Mouse (Mus musculus) embryonic facial prominence, embryonic 15.5 days (tissue): ENCODE measurements around the gene Nosip. TPM values are rescaled to one million over a fixed set of nuclear protein-coding genes. Genes with fewer than 3 reads are reported as not detected.
"Not testable (repeated sequence)": the region's sequence is repeated elsewhere in the genome, so short reads cannot be mapped to it uniquely, and the experiment has no call there.

Experiments
- ATAC-seq: fragments of 200-750 bp; cut with Nextera tagmentation; 2 replicates; pipeline ENCODE4 v1.8.0; 2017; ENCODE audit warnings: low read depth, moderate TSS enrichment; ENCODE audit not compliant: insufficient number of reproducible peaks, low FRiP score, low TSS enrichment
- H3K27ac ChIP-seq: fragments of 300-500 bp; sonication (generic); replicated peaks from 2 replicates; pipeline ENCODE4 v1.5.1; 2015; ENCODE audit warnings: mild to moderate bottlenecking, inconsistent platforms
- H3K27me3 ChIP-seq: fragments of 300-500 bp; sonication (generic); 2 replicates; pipeline ENCODE4 v1.6.1; 2015; ENCODE audit warnings: inconsistent platforms
- H3K36me3 ChIP-seq: fragments of 300-500 bp; sonication (generic); 2 replicates; pipeline ENCODE4 v1.6.1; 2015; ENCODE audit warnings: mild to moderate bottlenecking, inconsistent platforms
- H3K4me1 ChIP-seq: fragments of 300-500 bp; sonication (generic); 2 replicates; pipeline ENCODE4 v1.6.1; 2015; ENCODE audit warnings: inconsistent platforms
- H3K4me2 ChIP-seq: fragments of 300-500 bp; sonication (generic); replicated peaks from 2 replicates; pipeline ENCODE4 v1.6.1; 2015; ENCODE audit warnings: mild to moderate bottlenecking, inconsistent platforms
- H3K4me3 ChIP-seq: fragments of 300-500 bp; sonication (generic); replicated peaks from 2 replicates; pipeline ENCODE4 v1.5.1; 2015; ENCODE audit warnings: mild to moderate bottlenecking, inconsistent platforms
- H3K9ac ChIP-seq: fragments of 300-500 bp; sonication (generic); 2 replicates; pipeline ENCODE4 v1.6.1; 2015; ENCODE audit warnings: inconsistent platforms
- H3K9me3 ChIP-seq: fragments of 300-500 bp; sonication (generic); replicated peaks from 2 replicates; pipeline ENCODE4 v1.6.1; 2016; ENCODE audit warnings: inconsistent platforms
- WGBS: fragments of 180-500 bp; shearing (Covaris S2); methylation state at CpG from one replicate; pipeline ENCODE4 v1.1.7; 2015; 5-methylcytosine and 5-hydroxymethylcytosine counted together
- polyA plus RNA-seq: library from polyadenylated mRNA; unstranded; fragments of >200 nt; fragmentation: Nextera tagmentation; extraction: Ambion mirVana; gene quantifications from 2 replicates; pipeline ENCODE4 v1.2.1, GENCODE M21; 2015

Nosip gene
- polyA plus RNA-seq, 1 experiment from 2014 or later = 68.5 TPM

GRCm38 (mm10) chr7:45121966-45122365 is 59.7 kb downstream of the Nosip start:
- Histone ChIP-seq H3K9me3 (no peaks in the 10 kb centered on the region), H3K4me2 (no peak overlapping the region), H3K27ac (0 out of 2 replicates have a peak overlapping the region, but pooled peaks have one; percentile 39), H3K36me3 (peaks cover 63% of the 10 kb centered on the region), H3K4me3 (0 out of 2 replicates have a peak overlapping the region, but pooled peaks have one; percentile 4), H3K4me1 (peaks cover 52% of the 10 kb centered on the region), H3K27me3 (no peaks in the 10 kb centered on the region), H3K9ac (no peak overlapping the region)
- no peak for ATAC-seq

GRCm38 (mm10) chr7:45122561-45123185 is 60.4 kb downstream of the Nosip start:
- peaks cover 67% of the 10 kb centered on the region for H3K36me3 ChIP-seq

GRCm38 (mm10) chr7:45123186-45123570 is 60.9 kb downstream of the Nosip start:
- H3K4me2 ChIP-seq = peak overlapping the region; percentile 64
- 17% methylated on average over 12 of the region's 12 CpGs for WGBS
- peaks cover 67% of the 10 kb centered on the region for H3K36me3 ChIP-seq
- H3K27ac ChIP-seq = peak overlapping the region; percentile 90
- no peak for ATAC-seq
- H3K4me3 ChIP-seq = peak overlapping the region; percentile 96
- H3K4me1 ChIP-seq = peaks cover 58% of the 10 kb centered on the region
- H3K27me3 ChIP-seq = no peaks in the 10 kb centered on the region
- no peaks in the 10 kb centered on the region for H3K9me3 ChIP-seq
- H3K9ac ChIP-seq = peak overlapping the region; percentile 100

More at GRCm38 (mm10) chr7:45122561-45123185, 60.4 kb downstream of the Nosip start:
- Histone ChIP-seq H3K27ac (peak overlapping the region; percentile 90; the same call in 1 of the 2 replicates), H3K4me3 (peak overlapping the region; percentile 96), H3K9me3 (no peaks in the 10 kb centered on the region), H3K9ac (peak overlapping the region; percentile 100; the same call in 1 of the 2 replicates), H3K27me3 (no peaks in the 10 kb centered on the region), H3K4me1 (peaks cover 58% of the 10 kb centered on the region), H3K4me2 (peak overlapping the region; percentile 64)
- WGBS = 80% methylated on average over 15 of the region's 15 CpGs
- no peak for ATAC-seq

- H3K27ac ChIP-seq = peak within 1 kb of the TSS; percentile 90
- H3K4me1 ChIP-seq = peaks cover 62% of the 10 kb centered on the region
- H3K4me3 ChIP-seq = peak within 1 kb of the TSS; percentile 96
- WGBS = under 1% methylated on average over 59 of the region's 59 CpGs
- H3K9me3 ChIP-seq = no peaks in the 10 kb centered on the region
- peak within 1 kb of the TSS; percentile 64 for H3K4me2 ChIP-seq
- peak within 1 kb of the TSS; percentile 100 for H3K9ac ChIP-seq
- H3K36me3 ChIP-seq = peaks cover 61% of the 10 kb centered on the region
- no peaks in the 10 kb centered on the region for H3K27me3 ChIP-seq
- peak; percentile 88 for ATAC-seq
Observed at GRCm38 (mm10) chr7:45124224-45125143, 62.3 kb downstream of the Nosip start, which contains the start of gene Rps11. Gene Rps11 (minus strand): TSS chr7:45124439.

- Histone ChIP-seq H3K36me3 (peaks cover 54% of the 10 kb centered on the region), H3K9me3 (no peaks in the 10 kb centered on the region), H3K9ac (no peak overlapping the region), H3K4me1 (peaks cover 68% of the 10 kb centered on the region), H3K27ac (peak overlapping the region; percentile 88), H3K4me3 (peak overlapping the region; percentile 96), H3K4me2 (peak overlapping the region; percentile 64), H3K27me3 (no peaks in the 10 kb centered on the region)
- WGBS = 21% methylated on average over 7 of the region's 7 CpGs
- ATAC-seq = no peak
Observed at GRCm38 (mm10) chr7:45125144-45125600, 62.9 kb downstream of the Nosip start.

- peak overlapping the region; percentile 96; the same call in 1 of the 2 replicates for H3K4me3 ChIP-seq
- H3K27me3 ChIP-seq, H3K9ac ChIP-seq, H3K9me3 ChIP-seq, ATAC-seq: not testable (repeated sequence)
- peaks cover 49% of the 10 kb centered on the region for H3K36me3 ChIP-seq
- H3K4me2 ChIP-seq = peak overlapping the region; percentile 64
- WGBS = 71% methylated on average over 5 of the region's 5 CpGs
- peaks cover 66% of the 10 kb centered on the region for H3K4me1 ChIP-seq
- peak overlapping the region; percentile 88 for H3K27ac ChIP-seq
Observed at GRCm38 (mm10) chr7:45125649-45126048, 63.4 kb downstream of the Nosip start.

GRCm38 (mm10) chr7:45126147-45126843 is 64.1 kb downstream of the Nosip start:
- Histone ChIP-seq H3K36me3 (peaks cover 43% of the 10 kb centered on the region), H3K4me1 (peaks cover 59% of the 10 kb centered on the region), H3K27ac (peak overlapping the region; percentile 93), H3K4me3 (peak overlapping the region; percentile 90), H3K27me3 (no peaks in the 10 kb centered on the region), H3K4me2 (peak overlapping the region; percentile 82), H3K9ac (peak overlapping the region; percentile 98), H3K9me3 (no peaks in the 10 kb centered on the region)
- ATAC-seq = no peak
- 70% methylated on average over 17 of the region's 17 CpGs for WGBS

- 33% methylated on average over 21 of the region's 21 CpGs for WGBS
- ATAC-seq = no peak
- H3K4me1 ChIP-seq = peaks cover 52% of the 10 kb centered on the region
- peak overlapping the region; percentile 93 for H3K27ac ChIP-seq
- peak overlapping the region; percentile 90 for H3K4me3 ChIP-seq
- peak overlapping the region; percentile 98 for H3K9ac ChIP-seq
- H3K36me3 ChIP-seq = peaks cover 35% of the 10 kb centered on the region
- H3K9me3 ChIP-seq = no peaks in the 10 kb centered on the region
- no peaks in the 10 kb centered on the region for H3K27me3 ChIP-seq
- peak overlapping the region; percentile 82 for H3K4me2 ChIP-seq
Observed at GRCm38 (mm10) chr7:45126844-45127699, 64.8 kb downstream of the Nosip start.
